Mouse (Mus musculus) liver, postnatal 0 days (tissue): ENCODE measurements at regions not wholly inside any gene's neighbourhood (a gene's known extent, or its start where the extent isn't known, plus 50 kb on each side); places are given as distances from the start of the nearest gene placed in this dataset.

Experiments
- ATAC-seq: fragments of 200-750 bp; cut with Nextera tagmentation; 2 replicates; pipeline ENCODE4 v1.8.0; 2017; ENCODE audit warnings: mild to moderate bottlenecking, moderate library complexity
- DNase-seq: peaks from one replicate; pipeline ENCODE4 v3.0.0-alpha.2; 2016
- H3K27ac ChIP-seq: fragments of 300-500 bp; sonication (generic); 2 replicates; pipeline ENCODE4 v1.5.1; 2014; ENCODE audit warnings: antibody characterized with exemption, moderate library complexity, mild to moderate bottlenecking, low read depth
- H3K27me3 ChIP-seq: fragments of 300-500 bp; sonication (generic); 2 replicates; pipeline ENCODE4 v1.6.1; 2014; ENCODE audit warnings: low read length, control low read depth, mixed read lengths; ENCODE audit not compliant: insufficient read depth
- H3K36me3 ChIP-seq: fragments of 300-500 bp; sonication (generic); replicated peaks from 2 replicates; pipeline ENCODE4 v1.6.1; 2014; ENCODE audit warnings: mild to moderate bottlenecking, control low read depth, low read length, moderate library complexity, mixed read lengths; ENCODE audit not compliant: insufficient read depth
- H3K4me1 ChIP-seq: fragments of 300-500 bp; sonication (generic); 2 replicates; pipeline ENCODE4 v1.6.1; 2014; ENCODE audit warnings: antibody characterized with exemption, mild to moderate bottlenecking, control low read depth; ENCODE audit not compliant: insufficient read depth
- H3K4me2 ChIP-seq: fragments of 300-500 bp; sonication (generic); 2 replicates; pipeline ENCODE4 v1.6.1; 2014; ENCODE audit warnings: low read depth, mild to moderate bottlenecking, low read length, moderate library complexity, mixed read lengths
- H3K4me3 ChIP-seq: fragments of 300-500 bp; sonication (generic); 2 replicates; pipeline ENCODE4 v1.5.1; 2014; ENCODE audit warnings: low read depth, low read length
- H3K9ac ChIP-seq: fragments of 300-500 bp; sonication (generic); replicated peaks from 2 replicates; pipeline ENCODE4 v1.6.1; 2014; ENCODE audit warnings: mild to moderate bottlenecking, moderate library complexity
- H3K9me3 ChIP-seq: fragments of 300-500 bp; sonication (generic); 2 replicates; pipeline ENCODE4 v1.6.1; 2016; ENCODE audit warnings: mild to moderate bottlenecking, control low read depth, low read length, mixed read lengths
- CTCF ChIP-seq: sonication (generic); IDR thresholded peaks from 2 replicates; pipeline ENCODE4 v1.5.1; 2016; ENCODE audit warnings: antibody characterized with exemption, low read depth
- EP300 ChIP-seq: IDR thresholded peaks from 2 replicates; pipeline ENCODE4 v1.6.1; 2016; ENCODE audit warnings: antibody characterized with exemption, low read depth, mild to moderate bottlenecking
- WGBS: fragments of 180-500 bp; shearing (Covaris S2); extraction: QIAGEN DNeasy Blood & Tissue Kit; methylation state at CpG from one replicate; pipeline ENCODE4 v1.1.7; 2014; ENCODE audit not compliant: insufficient replicate concordance; 5-methylcytosine and 5-hydroxymethylcytosine counted together

GRCm38 (mm10) chr15:87170890-87171289, 373.2 kb upstream of the Fam19a5 start:
- no peak for ATAC-seq
- no peaks in the 10 kb centered on the region for H3K27me3 ChIP-seq
- 52% methylated on average over 4 of the region's 4 CpGs for WGBS

DNA sequence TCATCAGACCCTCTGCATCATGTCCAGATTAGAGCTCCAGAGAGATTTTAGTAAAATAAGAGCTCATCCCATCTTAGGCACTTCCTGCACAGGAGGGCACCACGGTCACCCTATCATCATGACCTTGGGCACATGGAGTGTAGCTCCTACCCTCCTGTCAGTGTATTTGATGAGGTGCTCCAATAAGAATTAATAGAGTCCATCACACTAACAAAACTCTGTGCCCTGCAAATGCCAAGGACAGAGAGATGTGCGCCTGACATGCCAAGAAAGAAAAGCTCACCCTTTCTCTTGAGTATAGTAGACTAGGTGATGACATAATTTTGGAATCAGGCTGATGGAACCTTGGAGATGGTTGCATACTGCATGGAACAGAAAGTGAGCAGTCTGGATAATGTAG, 371.0 kb upstream of the Fam19a5 start:
- H3K36me3 ChIP-seq = no peaks in the 10 kb centered on the region
- no peak for DNase-seq
- no peak for ATAC-seq

More at GRCm38 (mm10) chr15:87170890-87171289, 373.2 kb upstream of the Fam19a5 start:
- Histone ChIP-seq H3K36me3 (no peaks in the 10 kb centered on the region), H3K4me1 (no peaks in the 10 kb centered on the region), H3K9ac (no peak overlapping the region), H3K27ac (no peak overlapping the region), H3K4me2 (no peak overlapping the region), H3K4me3 (no peak overlapping the region), H3K9me3 (no peaks in the 10 kb centered on the region)
- DNase-seq = no peak
- no peak for TF ChIP-seq CTCF
- no peak for TF ChIP-seq EP300

DNA sequence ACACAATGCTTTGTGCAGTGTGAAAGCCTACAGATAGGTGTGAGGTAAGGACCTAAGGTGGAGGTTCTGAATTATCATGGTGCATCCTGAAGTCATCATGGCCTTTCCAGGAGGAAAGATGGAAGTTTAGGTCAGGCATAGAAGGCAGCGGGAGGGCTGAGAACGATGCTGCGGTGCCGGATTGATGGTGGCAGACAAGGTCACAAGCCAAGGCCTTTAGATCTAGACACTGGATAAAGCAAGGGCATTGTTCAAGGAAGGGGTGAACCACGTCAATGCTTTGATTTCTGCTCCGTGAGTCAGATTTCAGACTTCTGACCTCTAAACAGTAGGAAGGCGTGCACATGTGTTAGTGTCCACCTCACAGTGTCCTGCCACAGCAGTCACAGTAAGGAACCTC, 365.5 kb upstream of the Fam19a5 start:
- Histone ChIP-seq H3K4me2 (no peak overlapping the region), H3K36me3 (no peaks in the 10 kb centered on the region), H3K9ac (no peak overlapping the region), H3K27ac (no peak overlapping the region), H3K27me3 (no peaks in the 10 kb centered on the region), H3K4me1 (no peaks in the 10 kb centered on the region), H3K9me3 (no peaks in the 10 kb centered on the region), H3K4me3 (no peak overlapping the region)
- DNase-seq (no peak), ATAC-seq (no peak)
- WGBS = 83% methylated on average over 7 of the region's 7 CpGs
- TF ChIP-seq CTCF = no peak
- no peak for TF ChIP-seq EP300

More for the DNA sequence above, 371.0 kb upstream of the Fam19a5 start:
- TF ChIP-seq CTCF (no peak), EP300 (no peak)
- Histone ChIP-seq H3K9me3 (no peaks in the 10 kb centered on the region), H3K4me1 (no peaks in the 10 kb centered on the region), H3K9ac (no peak overlapping the region), H3K4me2 (no peak overlapping the region), H3K27me3 (no peaks in the 10 kb centered on the region), H3K4me3 (no peak overlapping the region), H3K27ac (no peak overlapping the region)
- WGBS = 80% methylated on average over 2 of the region's 2 CpGs

DNA sequence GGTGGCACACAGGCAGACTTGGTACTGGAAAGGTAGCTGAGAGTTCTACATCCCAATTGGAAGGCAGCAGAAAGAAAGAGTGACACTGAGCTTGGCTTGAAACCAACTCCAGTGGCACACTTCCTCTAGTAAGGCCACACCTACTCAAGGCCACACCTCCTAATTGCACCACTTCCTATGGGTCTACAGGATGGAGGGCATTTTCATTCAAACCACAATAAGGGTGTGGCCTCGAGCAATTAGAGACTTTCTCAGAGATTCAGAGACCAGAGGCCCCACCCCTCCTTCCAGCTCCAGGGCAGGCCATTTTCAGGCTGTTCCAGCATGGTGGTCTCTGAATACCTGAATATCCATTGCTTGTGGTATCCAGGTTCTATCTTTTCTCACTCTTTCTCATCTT, 363.3 kb upstream of the Fam19a5 start:
- H3K4me1 ChIP-seq = no peaks in the 10 kb centered on the region
- no peak for DNase-seq
- WGBS = 22% methylated on average over 1 of the region's 1 CpGs
- H3K27ac ChIP-seq = no peak overlapping the region
- TF ChIP-seq EP300 = no peak
- TF ChIP-seq CTCF = no peak
- no peaks in the 10 kb centered on the region for H3K36me3 ChIP-seq
- H3K4me2 ChIP-seq = no peak overlapping the region
- no peak for ATAC-seq
- no peak overlapping the region for H3K9ac ChIP-seq
- H3K9me3 ChIP-seq = no peaks in the 10 kb centered on the region
- H3K4me3 ChIP-seq = no peak overlapping the region
- no peaks in the 10 kb centered on the region for H3K27me3 ChIP-seq

- TF ChIP-seq EP300 = no peak
- H3K27ac ChIP-seq = no peak overlapping the region
- no peak overlapping the region for H3K9ac ChIP-seq
- H3K4me2 ChIP-seq = no peak overlapping the region
- no peaks in the 10 kb centered on the region for H3K27me3 ChIP-seq
- no peaks in the 10 kb centered on the region for H3K9me3 ChIP-seq
- 74% methylated on average over 7 of the region's 7 CpGs for WGBS
- H3K4me3 ChIP-seq = no peak overlapping the region
- no peaks in the 10 kb centered on the region for H3K36me3 ChIP-seq
- no peaks in the 10 kb centered on the region for H3K4me1 ChIP-seq
- DNase-seq = no peak
- no peak for ATAC-seq
These were observed 359.9 kb upstream of the Fam19a5 start for GRCm38 (mm10) chr15:87184248-87184647.

GRCm38 (mm10) chr15:87188816-87189455, 355.2 kb upstream of the Fam19a5 start:
- H3K9ac ChIP-seq = no peak overlapping the region
- 72% methylated on average over 9 of the region's 9 CpGs for WGBS
- H3K4me3 ChIP-seq = no peak overlapping the region
- H3K9me3 ChIP-seq = no peaks in the 10 kb centered on the region
- no peak for DNase-seq
- no peaks in the 10 kb centered on the region for H3K4me1 ChIP-seq
- ATAC-seq = no peak
- H3K27ac ChIP-seq = no peak overlapping the region
- H3K27me3 ChIP-seq = no peaks in the 10 kb centered on the region
- TF ChIP-seq CTCF (peak; percentile 28; the same call in 1 of the 2 replicates), EP300 (no peak)
- no peaks in the 10 kb centered on the region for H3K36me3 ChIP-seq
- no peak overlapping the region for H3K4me2 ChIP-seq

DNA sequence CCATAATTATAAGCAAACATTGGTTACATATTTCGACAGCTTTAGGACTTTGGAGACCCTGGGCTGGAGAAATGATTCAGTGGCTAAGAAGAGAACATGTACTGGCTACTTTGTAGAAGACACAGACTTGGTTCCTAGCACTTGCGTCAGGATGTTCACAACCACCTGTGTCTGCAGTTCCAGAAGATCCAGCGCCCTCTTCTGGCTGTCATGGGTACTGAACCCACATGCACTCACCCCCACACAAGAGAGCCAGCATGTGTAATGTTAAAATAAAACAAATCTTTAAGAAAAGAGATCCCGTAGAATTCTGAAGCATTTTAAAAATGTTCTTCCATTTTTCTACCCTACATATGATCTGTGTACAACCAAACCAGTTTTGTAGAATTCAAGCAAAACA, 352.2 kb upstream of the Fam19a5 start:
- H3K27ac ChIP-seq = no peak overlapping the region
- 63% methylated on average over 4 of the region's 4 CpGs for WGBS

More for the DNA sequence above, 352.2 kb upstream of the Fam19a5 start:
- DNase-seq (no peak), ATAC-seq (no peak)
- H3K4me1 ChIP-seq = no peaks in the 10 kb centered on the region
- H3K4me3 ChIP-seq = no peak overlapping the region
- H3K9ac ChIP-seq = no peak overlapping the region
- TF ChIP-seq CTCF = peak; percentile 18; the same call in 1 of the 2 replicates
- no peak for TF ChIP-seq EP300
- H3K4me2 ChIP-seq = no peak overlapping the region
- H3K36me3 ChIP-seq = no peaks in the 10 kb centered on the region
- H3K9me3 ChIP-seq = no peaks in the 10 kb centered on the region
- H3K27me3 ChIP-seq = no peaks in the 10 kb centered on the region
